Mouse (Mus musculus) thymus, adult 2 months (tissue): ENCODE results near the gene Gzmk.

Source experiments
- CTCF ChIP-seq: fragments of 200-500 bp; IDR thresholded peaks from 2 replicates; pipeline ENCODE4 v1.5.1; 2012; ENCODE audit warnings: mild to moderate bottlenecking, control low read depth, low read length, moderate library complexity, borderline replicate concordance; ENCODE audit not compliant: control insufficient read depth, poor library complexity, insufficient read depth; ENCODE audit errors: extremely low read depth
- POLR2A ChIP-seq: fragments of 200-500 bp; IDR thresholded peaks from 2 replicates; pipeline ENCODE4 v1.6.1; 2012; ENCODE audit warnings: mild to moderate bottlenecking, low read length, control low read depth, moderate library complexity; ENCODE audit not compliant: control insufficient read depth, poor library complexity, insufficient read depth; ENCODE audit errors: extremely low read depth

- TF ChIP-seq POLR2A = no peak
- TF ChIP-seq CTCF = no peak
Observed at GRCm38 (mm10) chr13:113201631-113202030, 24.1 kb downstream of the Gzmk start.
